Mouse (Mus musculus) R1 (cell line): ENCODE results near the gene Akap8l.

Experiments used
- DNase-seq: peaks from one replicate; pipeline ENCODE4 v3.0.0-alpha.2; 2018; ENCODE audit warnings: low read depth, low spot score

Gene Akap8l

DNA sequence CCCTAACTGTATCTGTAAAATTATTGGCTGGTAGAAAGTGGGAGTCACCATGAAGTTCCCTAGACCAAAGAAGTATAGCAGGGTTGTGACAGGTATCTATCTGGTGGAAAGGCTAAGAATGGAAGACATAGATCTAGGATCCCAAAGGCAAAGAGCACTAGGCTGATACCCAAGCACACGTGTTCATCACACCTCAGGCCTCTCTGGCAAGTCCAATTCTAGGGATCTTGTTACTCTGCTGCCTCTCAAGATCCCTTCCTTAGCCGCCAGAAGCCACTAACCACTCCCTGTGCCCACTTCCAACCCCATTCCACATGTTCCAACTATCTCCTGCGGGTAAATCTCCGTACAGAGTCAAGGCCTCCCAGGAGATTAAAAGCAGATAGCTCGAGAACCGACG lies 30.5 kb downstream of the Akap8l start:
- DNase-seq, result peak; percentile 42

DNA sequence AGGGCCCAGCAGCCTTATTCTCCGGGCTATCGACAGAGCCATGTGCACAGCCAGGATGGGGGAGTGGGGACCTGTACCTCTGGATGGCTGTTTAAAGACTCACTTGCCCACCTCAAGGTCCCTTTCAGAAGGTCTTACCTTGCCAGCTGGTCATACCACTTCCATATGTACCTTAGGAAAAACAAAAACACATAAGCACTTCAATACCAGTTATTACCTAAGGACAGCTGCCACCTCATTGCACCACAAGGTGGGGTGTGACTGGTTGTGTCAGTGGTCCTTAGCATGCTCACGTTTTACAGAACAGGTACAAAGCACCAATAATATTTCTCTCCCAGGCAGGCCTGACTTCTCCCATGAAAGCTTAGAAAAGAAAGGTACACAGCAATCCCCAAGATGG lies 32.7 kb downstream of the Akap8l start:
- DNase-seq, result no peak

DNA sequence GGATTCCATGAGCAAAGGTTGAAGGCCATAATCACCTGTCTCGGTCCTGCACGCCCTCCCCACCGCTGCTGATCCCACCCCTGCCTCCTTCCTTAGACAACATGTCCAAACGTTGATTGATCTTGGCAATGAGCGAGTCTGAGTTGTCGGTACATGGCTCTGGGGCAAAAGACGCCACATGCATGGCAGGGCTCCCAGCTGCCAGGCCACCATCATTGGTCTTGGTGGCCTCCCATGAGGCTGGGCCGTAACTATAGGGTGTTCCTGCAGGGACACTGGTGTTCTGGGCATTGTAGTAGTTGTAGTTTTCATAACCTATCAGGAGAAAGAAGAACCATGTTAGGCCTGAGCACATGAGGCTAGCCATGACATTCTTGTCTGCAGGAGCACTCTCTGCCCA lies 33.4 kb downstream of the Akap8l start:
- no peak for DNase-seq

DNA sequence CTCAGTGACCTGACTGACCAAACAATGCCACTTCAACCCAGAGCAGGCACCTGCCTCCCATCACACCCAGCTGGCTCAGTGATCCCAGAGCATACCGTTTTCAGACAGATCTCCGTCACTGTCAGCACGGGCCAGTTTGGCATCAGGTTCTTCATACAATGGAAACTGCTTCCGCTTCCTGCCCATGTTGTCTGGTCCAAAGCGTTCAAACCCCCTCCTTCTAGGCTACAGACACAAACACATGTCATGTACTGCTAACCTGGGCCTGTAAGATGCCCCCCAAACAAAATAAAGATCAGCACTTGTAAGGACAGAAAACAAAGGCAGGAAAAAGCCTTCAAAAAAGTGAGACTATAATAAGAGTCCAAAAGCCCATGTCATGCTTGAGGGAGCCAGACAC lies 34.8 kb downstream of the Akap8l start:
- DNase-seq, result no peak

DNA sequence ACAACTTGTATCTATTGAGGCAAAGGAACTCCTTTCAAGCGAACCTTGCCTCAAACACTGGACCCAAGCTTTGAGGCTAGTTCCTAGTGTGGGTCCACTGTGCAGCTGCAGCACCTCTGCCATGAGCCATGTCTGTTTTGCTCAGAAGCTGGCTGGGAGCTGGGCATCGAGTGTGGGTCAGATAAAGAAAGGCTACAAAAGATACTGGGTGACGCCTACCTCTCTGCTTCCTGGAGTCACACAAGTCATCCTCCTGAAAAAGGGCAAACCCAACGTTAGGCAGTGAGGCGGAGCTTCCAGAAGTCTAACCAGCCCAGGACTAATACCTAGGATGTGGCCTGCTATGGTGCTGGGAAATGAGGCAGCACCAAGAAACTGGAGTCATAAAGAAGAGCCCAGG lies 36.5 kb downstream of the Akap8l start:
- DNase-seq, result no peak

DNA sequence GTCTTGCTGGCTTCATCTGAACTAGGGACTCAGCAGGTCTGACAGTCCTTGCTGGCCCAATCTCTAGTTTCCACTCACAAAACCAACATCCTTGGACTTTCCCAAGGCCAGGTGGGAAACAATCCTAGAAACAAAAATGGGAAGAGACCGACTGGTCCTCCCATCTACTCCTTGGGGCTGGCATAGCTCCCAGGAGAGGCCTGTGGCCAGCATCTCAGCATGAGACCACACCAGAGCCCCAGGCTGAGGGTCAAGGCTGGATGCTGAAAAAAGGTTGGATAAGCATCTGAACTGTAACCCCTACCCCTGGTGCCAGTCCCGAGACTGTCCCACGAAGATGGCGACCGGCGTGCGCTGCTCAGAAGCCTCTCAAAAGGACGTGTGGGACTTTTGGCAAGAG lies 37.6 kb downstream of the Akap8l start:
- DNase-seq, result no peak

DNA sequence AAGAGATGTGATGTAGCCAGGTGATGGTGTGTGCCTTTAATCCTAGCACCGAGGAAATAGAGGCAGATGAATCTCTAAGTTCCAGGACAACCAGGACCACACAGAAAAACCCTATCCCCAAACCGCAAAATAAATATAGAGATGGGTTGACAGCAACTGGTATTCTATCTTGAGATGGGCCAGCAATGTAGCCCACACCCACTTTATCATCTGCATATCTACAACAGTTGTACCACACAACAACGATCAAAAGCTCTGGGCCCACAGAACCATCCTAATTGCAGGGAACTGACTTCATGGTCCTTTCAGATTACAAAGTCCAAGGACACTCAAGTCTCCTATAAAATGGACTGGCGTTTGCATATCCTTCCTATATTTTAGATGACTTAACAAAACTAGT lies 42.4 kb downstream of the Akap8l start:
- no peak for DNase-seq

DNA sequence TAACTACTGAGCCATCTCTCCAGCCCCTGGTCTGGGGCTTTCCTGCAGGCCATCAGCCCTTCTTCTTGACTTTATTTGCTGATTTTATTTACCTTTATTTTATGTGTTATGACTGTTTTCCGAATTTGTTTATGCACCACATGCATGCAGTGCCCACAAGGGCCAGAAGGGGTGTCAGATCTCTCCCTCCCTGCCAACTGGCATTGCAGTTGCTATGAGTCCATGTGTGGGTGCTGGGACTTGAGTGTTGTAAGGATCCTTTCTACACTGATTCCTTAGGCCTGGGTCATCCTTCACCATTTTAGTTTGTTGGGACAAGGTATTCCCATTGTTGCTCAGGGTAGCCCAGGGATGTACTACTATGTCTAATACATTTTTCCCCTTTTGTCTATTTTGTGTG lies 52.3 kb downstream of the Akap8l start:
- DNase-seq, result peak; percentile 61

DNA sequence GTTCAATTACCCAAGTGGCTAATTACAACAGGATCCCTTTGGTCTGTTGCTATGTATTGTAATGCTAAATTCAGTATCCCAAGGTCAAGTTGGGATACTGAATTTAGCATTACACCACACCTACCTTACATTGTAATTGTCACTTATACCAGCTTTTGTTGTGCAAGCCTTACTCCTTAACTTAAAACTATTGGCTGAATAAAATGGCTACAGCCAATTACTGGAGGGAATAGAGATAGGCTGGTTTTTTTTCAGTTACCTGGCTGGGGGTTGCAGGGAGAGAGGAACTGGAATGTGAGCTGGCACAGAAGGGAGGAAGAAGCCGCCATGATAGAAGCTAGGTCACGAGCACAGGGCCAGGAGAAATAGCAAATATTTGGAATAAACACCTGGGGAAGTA lies 54.5 kb downstream of the Akap8l start:
- DNase-seq, result peak; percentile 98

DNA sequence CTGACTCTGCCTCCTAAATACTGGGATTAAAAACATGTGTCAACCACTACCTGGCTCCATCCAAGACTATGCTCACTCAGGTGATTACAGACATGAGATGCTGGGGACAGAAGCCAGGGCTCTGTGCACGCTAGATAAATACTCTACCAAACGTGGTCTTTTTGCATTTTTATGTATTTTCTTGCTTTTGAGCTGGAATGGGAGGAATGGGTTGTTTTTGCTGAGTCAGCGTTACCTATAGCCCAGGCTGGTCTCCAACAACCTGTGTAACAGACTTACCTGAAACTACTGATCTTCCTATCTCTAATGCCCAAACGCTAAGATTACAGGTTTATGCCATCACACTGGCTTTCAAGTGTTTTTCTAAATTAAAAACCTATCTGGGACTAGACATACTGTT lies 55.2 kb downstream of the Akap8l start:
- DNase-seq, result no peak

DNA sequence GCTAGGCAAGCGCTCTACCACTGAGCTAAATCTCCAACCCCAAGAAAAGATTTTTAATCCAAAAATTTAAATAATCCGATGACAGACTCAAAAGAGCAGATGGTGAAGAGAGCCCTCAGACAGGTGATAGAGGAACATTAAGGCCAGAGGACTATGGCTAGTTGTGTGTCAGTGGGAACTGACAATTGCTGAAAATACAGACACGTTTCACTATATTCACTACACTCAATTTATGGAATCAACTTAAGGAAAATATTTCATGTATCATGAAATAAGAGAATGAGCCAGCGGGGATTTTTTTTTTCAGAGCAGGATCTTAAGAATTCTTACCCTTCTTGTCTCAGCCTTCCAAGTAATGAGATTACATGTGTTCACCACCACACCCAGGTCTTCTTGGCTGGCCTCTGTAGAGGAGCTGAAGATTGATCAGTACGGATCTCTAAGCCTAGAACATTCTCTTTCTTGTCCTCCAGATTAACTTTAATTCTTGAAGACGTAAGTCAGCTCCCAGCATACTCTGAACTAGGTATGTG lies 65.2 kb downstream of the Akap8l start:
- DNase-seq, result no peak

DNA sequence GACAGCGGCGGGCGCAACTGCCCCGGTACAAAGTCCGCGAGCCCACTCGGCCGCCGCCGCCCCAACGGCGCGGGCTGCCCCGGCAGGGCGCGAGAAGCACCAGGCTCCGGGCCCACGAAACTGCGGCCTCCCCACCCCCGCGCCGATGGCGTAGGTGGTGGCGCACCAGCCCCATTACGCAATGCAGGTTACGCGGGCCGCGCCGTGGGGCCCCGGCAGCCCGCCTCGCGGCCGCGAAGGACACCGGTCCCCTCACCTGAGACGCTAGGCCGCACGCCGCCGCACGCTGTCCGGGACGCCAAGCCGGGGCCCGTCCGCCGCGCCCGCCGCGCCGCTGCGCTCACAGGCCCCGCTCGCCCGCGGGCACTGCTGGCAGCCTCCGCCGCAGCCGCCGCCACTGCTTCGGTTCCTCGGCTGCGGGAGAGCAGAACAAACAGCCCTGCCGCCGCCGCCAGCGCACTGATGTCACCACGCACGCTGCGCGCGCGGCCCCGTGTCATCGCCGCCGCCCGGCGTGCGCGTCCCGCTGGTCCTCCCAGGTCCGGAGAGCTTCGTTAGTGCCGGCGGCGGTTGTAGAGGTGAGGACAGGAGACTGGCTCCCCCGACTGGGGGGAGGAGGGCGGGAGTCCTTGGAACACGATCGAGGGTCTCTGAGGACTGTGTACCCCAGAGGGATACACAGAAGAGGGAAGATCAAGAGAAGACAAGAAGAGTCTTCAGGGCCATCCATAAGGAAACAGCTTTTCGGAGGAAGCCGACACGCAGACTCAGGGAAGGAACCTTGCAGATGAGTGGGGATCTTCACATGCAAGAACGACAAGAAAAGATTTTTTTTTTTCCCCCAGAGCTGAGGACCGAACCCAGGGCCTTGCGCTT lies 65.9 kb downstream of the Akap8l start, which contains the start of gene Brd4:
Brd4 (minus strand) TSS at position 461 of the 876 bp plus-strand sequence.
- DNase-seq, result peak; percentile 91

DNA sequence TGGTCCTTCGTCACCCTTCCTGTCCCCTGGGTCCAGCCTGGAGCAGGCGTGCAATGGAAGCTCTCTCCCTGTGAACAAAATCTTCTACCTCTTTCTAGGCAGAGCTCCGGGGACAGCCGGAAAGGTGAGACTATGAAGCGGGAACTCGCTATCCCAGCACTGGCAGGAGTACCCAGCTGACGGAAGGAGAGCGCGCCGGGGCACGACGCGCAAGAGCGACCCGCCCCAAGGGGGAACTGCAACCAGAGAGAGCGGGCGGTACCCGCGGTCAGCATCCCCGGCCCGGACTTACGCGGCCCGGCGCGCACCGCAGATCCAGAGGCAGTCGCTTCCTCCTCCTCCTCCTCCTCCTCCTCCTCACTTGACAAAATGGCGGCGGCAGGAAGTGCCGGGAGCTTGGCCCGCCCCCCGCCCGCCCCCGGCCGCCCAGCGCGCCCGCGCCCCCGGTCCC lies 66.6 kb downstream of the Akap8l start:
- DNase-seq, result peak; percentile 73

DNA sequence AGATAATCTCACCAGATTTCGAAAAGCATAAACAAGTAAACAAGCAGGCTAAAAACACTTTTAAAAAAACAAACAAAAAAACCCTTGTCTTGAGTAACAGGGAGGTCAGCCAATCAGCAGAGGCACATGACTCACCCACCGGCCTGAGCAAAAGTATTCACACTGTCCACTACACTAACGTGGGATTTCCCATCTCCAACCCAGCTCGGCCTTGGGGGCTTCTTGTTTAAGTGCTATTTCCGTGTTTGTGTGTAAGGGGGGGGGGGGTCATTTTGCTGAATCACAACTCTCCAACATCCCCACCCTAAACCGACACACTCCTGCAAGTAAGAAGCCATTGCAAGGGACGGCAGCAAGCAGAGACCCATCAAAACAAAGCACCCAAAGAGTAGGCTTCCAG lies 67.1 kb downstream of the Akap8l start:
- DNase-seq, result peak; percentile 59

DNA sequence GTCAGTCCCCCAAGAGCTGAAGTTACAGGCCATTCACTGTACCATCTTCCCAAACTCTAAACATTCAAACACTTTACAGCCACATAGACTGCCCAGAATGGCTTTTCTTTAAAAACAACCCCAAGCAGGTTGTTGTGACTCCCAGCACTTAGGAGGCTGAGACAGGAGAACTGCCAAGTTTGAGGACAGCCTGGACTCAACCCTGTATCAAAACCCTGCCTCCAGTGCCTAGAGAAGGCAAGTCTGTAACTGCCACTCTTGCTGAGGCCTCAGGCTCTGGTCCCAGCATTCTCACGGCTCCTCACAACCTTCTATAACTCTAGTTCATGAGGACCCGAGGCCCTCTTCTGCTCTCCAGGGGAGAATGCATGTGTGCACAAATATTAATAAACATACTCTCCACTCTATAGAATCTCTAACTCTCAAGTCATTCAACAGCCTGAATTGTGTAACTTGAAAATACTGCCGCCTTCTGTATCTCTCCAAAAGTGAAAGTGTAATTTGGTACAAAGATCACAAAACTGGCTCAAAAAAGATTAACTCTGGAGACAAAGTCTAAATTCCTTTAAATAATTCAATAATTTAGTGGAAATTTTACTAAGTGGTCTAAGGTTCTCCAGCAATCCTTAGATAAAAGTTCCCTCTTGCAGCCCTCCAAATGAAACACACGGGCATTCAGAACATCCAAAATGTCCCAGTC lies 68.6 kb downstream of the Akap8l start:
- no peak for DNase-seq

DNA sequence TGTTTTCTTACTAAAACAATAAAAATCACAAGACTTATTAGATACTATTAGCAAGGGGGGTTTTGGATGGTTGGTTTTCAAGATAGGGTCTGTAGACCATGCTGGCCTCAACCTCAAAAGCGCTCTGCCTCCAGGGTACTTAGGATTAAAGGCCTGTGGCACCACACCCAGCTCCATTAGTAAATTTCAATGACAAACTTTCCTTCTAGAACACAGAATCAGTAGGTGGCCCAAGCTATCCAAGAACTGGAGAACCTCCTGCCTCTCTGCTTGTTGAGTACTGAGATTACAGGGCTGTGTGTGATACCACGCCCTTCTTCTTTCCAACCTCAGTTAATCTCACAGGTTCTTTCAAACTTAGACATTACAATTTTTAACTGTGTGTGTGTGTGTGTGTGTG lies 69.3 kb downstream of the Akap8l start:
- DNase-seq, result peak; percentile 86

DNA sequence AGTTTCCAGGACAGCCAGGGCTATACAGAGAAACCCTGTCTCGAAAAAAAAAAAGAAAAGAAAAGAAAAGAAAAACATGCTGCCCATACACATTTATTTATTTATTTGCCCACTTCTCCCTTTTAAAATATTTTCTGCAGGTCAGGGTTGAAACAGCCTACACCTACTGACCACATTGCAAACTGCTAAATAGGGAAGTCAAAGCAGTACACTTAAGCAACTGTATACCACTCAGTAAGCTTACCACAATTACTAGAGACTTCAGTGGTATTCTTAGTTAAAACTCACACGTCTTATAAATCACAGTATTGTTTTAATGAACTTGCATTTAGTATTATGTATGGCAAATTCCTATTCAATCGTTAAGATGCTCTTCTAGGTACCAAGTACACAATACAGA lies 69.8 kb downstream of the Akap8l start:
- DNase-seq, result no peak

DNA sequence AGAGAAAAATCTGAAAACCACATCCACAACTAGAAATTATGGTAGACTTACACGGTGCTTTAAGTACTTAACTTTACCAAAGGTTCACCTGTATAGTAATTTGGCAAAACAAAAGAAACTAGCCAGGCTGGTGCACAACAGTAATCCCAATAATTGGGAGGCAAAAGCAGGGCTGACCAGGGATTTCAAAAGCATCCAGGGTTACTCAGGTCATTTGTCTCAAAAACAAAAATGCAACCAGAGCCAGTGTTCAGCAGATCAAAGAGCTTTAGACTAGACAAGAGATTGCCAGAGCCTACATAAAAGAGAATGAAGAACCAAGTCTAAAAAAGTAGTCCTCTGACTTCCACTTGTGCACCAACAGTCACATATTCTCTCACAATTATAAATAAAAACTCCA lies 73.2 kb downstream of the Akap8l start:
- DNase-seq, result no peak

DNA sequence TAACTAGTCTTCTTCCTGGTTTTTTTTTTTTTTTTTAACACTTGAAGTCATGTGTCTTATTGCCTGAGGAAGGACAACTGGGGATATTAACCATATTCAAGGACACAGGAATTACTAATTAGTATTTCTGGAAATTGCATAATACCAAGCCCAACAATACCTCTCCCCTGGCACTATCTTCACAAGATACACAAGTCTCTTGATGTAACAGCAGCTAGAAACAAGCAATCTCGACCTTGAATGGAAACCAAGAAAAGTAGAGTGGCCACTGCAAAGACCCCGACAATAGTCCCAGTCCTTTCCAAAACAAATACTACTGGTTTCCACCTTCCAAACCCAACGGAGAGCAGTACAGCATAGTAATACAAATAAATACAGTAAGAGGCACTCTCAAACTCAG lies 74.8 kb downstream of the Akap8l start:
- no peak for DNase-seq
